Mouse (Mus musculus) gonadal fat pad, adult 2 months (tissue): ENCODE measurements around the gene Agpat1. TPM values are rescaled to one million over a fixed set of nuclear protein-coding genes. Genes with fewer than 3 reads are reported as not detected.

Experiments
- DNase-seq: peaks from one replicate; pipeline ENCODE4 v3.0.0-alpha.2; 2012; ENCODE audit warnings: low read depth
- polyA plus RNA-seq: library from polyadenylated mRNA; depleted of rRNA; stranded (reverse); fragments of >200 nt; gene quantifications from 2 replicates; pipeline ENCODE4 v1.2.3, GENCODE M21; 2012; rRNA removed

Agpat1 gene
- 204 and 232 TPM in 2 replicates for polyA plus RNA-seq

GRCm38 (mm10) chr17:34604061-34604508, at the start of gene Agpat1:
TSS of gene Agpat1 (plus strand) at chr17:34604262.
- no peak for DNase-seq

- no peak for DNase-seq
Measured at GRCm38 (mm10) chr17:34555483-34555882, 48.6 kb upstream of the Agpat1 start.

- DNase-seq, result no peak
Measured at GRCm38 (mm10) chr17:34556406-34556805, 47.7 kb upstream of the Agpat1 start.

GRCm38 (mm10) chr17:34557411-34557810, 46.7 kb upstream of the Agpat1 start:
- DNase-seq, result no peak

GRCm38 (mm10) chr17:34559116-34559515, 44.9 kb upstream of the Agpat1 start:
- DNase-seq, result no peak

GRCm38 (mm10) chr17:34559895-34560294, 44.2 kb upstream of the Agpat1 start:
- DNase-seq, result no peak

- DNase-seq, result no peak
Measured at GRCm38 (mm10) chr17:34560438-34560837, 43.6 kb upstream of the Agpat1 start.

GRCm38 (mm10) chr17:34561200-34561599, 42.9 kb upstream of the Agpat1 start:
- DNase-seq, result no peak

GRCm38 (mm10) chr17:34562595-34562994, 41.5 kb upstream of the Agpat1 start:
- DNase-seq, result no peak

GRCm38 (mm10) chr17:34563354-34563753, 40.7 kb upstream of the Agpat1 start:
- no peak for DNase-seq

GRCm38 (mm10) chr17:34564003-34564421, 40.0 kb upstream of the Agpat1 start, which contains the start of gene Notch4:
TSS of gene Notch4 (plus strand) at chr17:34564268.
- DNase-seq, result no peak

- no peak for DNase-seq
Measured at GRCm38 (mm10) chr17:34564796-34565195, 39.3 kb upstream of the Agpat1 start.

- DNase-seq, result no peak
Measured at GRCm38 (mm10) chr17:34567311-34567710, 36.8 kb upstream of the Agpat1 start.

- DNase-seq, result no peak
Measured at GRCm38 (mm10) chr17:34568421-34568820, 35.6 kb upstream of the Agpat1 start.

GRCm38 (mm10) chr17:34569919-34570318, 34.1 kb upstream of the Agpat1 start:
- no peak for DNase-seq

- no peak for DNase-seq
Measured at GRCm38 (mm10) chr17:34571875-34572274, 32.2 kb upstream of the Agpat1 start.

GRCm38 (mm10) chr17:34572361-34572760, 31.7 kb upstream of the Agpat1 start:
- DNase-seq, result no peak

- no peak for DNase-seq
Measured at GRCm38 (mm10) chr17:34576577-34576976, 27.5 kb upstream of the Agpat1 start.

GRCm38 (mm10) chr17:34578070-34578469, 26.0 kb upstream of the Agpat1 start:
- no peak for DNase-seq

- no peak for DNase-seq
Measured at GRCm38 (mm10) chr17:34582528-34582927, 21.5 kb upstream of the Agpat1 start.

GRCm38 (mm10) chr17:34583397-34583796, 20.7 kb upstream of the Agpat1 start:
- no peak for DNase-seq

GRCm38 (mm10) chr17:34583819-34584218, 20.2 kb upstream of the Agpat1 start:
- DNase-seq, result no peak

GRCm38 (mm10) chr17:34585121-34585520, 18.9 kb upstream of the Agpat1 start:
- DNase-seq, result no peak
